ENCODE assay signal across 9 mouse cellular contexts in genomic region chr2:180678609-180679140, GRCm38 (mm10). TPM values are rescaled to one million over a fixed set of nuclear protein-coding genes. Genes with fewer than 3 reads are reported as not detected.
DNase-seq lines count a peak whose midpoint lies in the region; ATAC-seq and TF ChIP-seq lines count a peak whose summit lies in the region.
"Had no signal": no experiment of that assay in that cellular context is flagged by ENCODE, and none has a peak within 500 bp of the region (broad histone marks: within the 10 kb centered on the region; RNA-seq: fewer than 3 reads in every experiment).

No protein-coding gene starts in this region.

- no peak overlapping the region for H3K9ac ChIP-seq in forebrain, embryonic 16.5 days (replicated peaks; ENCODE audit: low read depth, low read length)
- H3K9ac ChIP-seq in hindbrain, embryonic 13.5 days: no peak overlapping the region
- no peak overlapping the region for H3K9ac ChIP-seq in lung, postnatal 0 days (replicated peaks; ENCODE audit: low read depth)

- DNase-seq in NIH3T3 (ENCODE audit: low read depth): peak; percentile 79
- peak; percentile 34 for DNase-seq in cerebellum, adult 11-12 months
- peak; percentile 77 to 81 for DNase-seq in layer of hippocampus, postnatal 10 days (ENCODE audit: low spot score in 2 of 2)
- peak; percentile 74 for DNase-seq in lung, postnatal 0 days (ENCODE audit: low spot score)
- DNase-seq in retina, embryonic 14.5 days (ENCODE audit: low spot score): peak; percentile 79
- peak; percentile 76 for DNase-seq in thymus, postnatal 4 days

- H3K36me3 ChIP-seq in forebrain, embryonic 16.5 days (ENCODE audit: control insufficient read depth, insufficient read depth): peaks cover 19% of the 10 kb centered on the region
- peaks cover 54% of the 10 kb centered on the region for H3K36me3 ChIP-seq in hindbrain, embryonic 13.5 days
- peaks cover 21% of the 10 kb centered on the region for H3K36me3 ChIP-seq in lung, postnatal 0 days (ENCODE audit: insufficient read depth, low read length)

- H3K4me3 ChIP-seq in forebrain, embryonic 16.5 days (replicated peaks; ENCODE audit: low read length): no peak overlapping the region
- no peak overlapping the region for H3K4me3 ChIP-seq in hindbrain, embryonic 13.5 days
- H3K4me3 ChIP-seq in lung, postnatal 0 days (ENCODE audit: low read depth, low read length): no peak overlapping the region

- H3K4me2 ChIP-seq in forebrain, embryonic 16.5 days (ENCODE audit: low read length): no peak overlapping the region
- no peak overlapping the region for H3K4me2 ChIP-seq in hindbrain, embryonic 13.5 days
- H3K4me2 ChIP-seq in lung, postnatal 0 days (replicated peaks; ENCODE audit: low read depth, low read length): no peak overlapping the region

- ATAC-seq in forebrain, embryonic 16.5 days: peak; percentile 78
- ATAC-seq in hindbrain, embryonic 13.5 days (ENCODE audit: low FRiP score): peak; percentile 63
- ATAC-seq in lung, postnatal 0 days: peak; percentile 73

- H3K27ac ChIP-seq in forebrain, embryonic 16.5 days (ENCODE audit: low read length): no peak overlapping the region
- H3K27ac ChIP-seq in hindbrain, embryonic 13.5 days: no peak overlapping the region
- no peak overlapping the region for H3K27ac ChIP-seq in lung, postnatal 0 days (ENCODE audit: low read length)
- H3K27ac ChIP-seq: macrophage had no signal

- H3K27me3 ChIP-seq in forebrain, embryonic 16.5 days (replicated peaks; ENCODE audit: control insufficient read depth, insufficient read depth, low read length): no peaks in the 10 kb centered on the region
- no peaks in the 10 kb centered on the region for H3K27me3 ChIP-seq in hindbrain, embryonic 13.5 days
- no peaks in the 10 kb centered on the region for H3K27me3 ChIP-seq in lung, postnatal 0 days (replicated peaks; ENCODE audit: insufficient read depth, low read length)

- H3K9me3 ChIP-seq in forebrain, embryonic 16.5 days (ENCODE audit: control insufficient read depth, low read length): no peaks in the 10 kb centered on the region
- H3K9me3 ChIP-seq in hindbrain, embryonic 13.5 days: no peaks in the 10 kb centered on the region
- H3K9me3 ChIP-seq in lung, postnatal 0 days (ENCODE audit: low read length): no peaks in the 10 kb centered on the region

- TF ChIP-seq EP300 in lung, postnatal 0 days (IDR thresholded peaks at IDR 0.05): no peak

- peak; percentile 83 for TF ChIP-seq CTCF in lung, postnatal 0 days (IDR thresholded peaks at IDR 0.05)

- H3K4me1 ChIP-seq in forebrain, embryonic 16.5 days (replicated peaks; ENCODE audit: control insufficient read depth, insufficient read depth, low read length): no peaks in the 10 kb centered on the region; the same call in 1 of the 2 replicates
- no peaks in the 10 kb centered on the region for H3K4me1 ChIP-seq in hindbrain, embryonic 13.5 days (replicated peaks)
- H3K4me1 ChIP-seq in lung, postnatal 0 days (ENCODE audit: insufficient read depth, low read depth, low read length): no peaks in the 10 kb centered on the region

- 30% methylated on average over 4 of the region's 4 CpGs for WGBS in forebrain, embryonic 16.5 days
- 20% methylated on average over 4 of the region's 4 CpGs for WGBS in hindbrain, embryonic 13.5 days
- 22% methylated on average over 4 of the region's 4 CpGs for WGBS in lung, postnatal 0 days

RNA-seq across cellular contexts. Expression of gene Dido1, which starts 31.1 kb away (rescaled TPM):
- polyA plus RNA-seq in forebrain, embryonic 16.5 days (2015; fragmentation: Nextera tagmentation; extraction: Ambion mirVana): 29.4 and 30.3 TPM in 2 replicates
- polyA plus RNA-seq in hindbrain, embryonic 13.5 days (2015; fragmentation: Nextera tagmentation; extraction: Ambion mirVana): 27.6 and 29.7 TPM in 2 replicates
- 10 to 100 TPM; 58.4 to 61.8 TPM for total RNA-seq in layer of hippocampus, postnatal 10 days (2021)
- polyA plus RNA-seq in lung, postnatal 0 days (2015; fragmentation: Nextera tagmentation; extraction: Ambion mirVana): 14.9 and 16.3 TPM in 2 replicates

RNA-seq across cellular contexts. Expression of gene Gid8, which starts 31.2 kb away (rescaled TPM):
- polyA plus RNA-seq in forebrain, embryonic 16.5 days (2015; fragmentation: Nextera tagmentation; extraction: Ambion mirVana): 57.2 and 58.3 TPM in 2 replicates
- polyA plus RNA-seq in hindbrain, embryonic 13.5 days (2015; fragmentation: Nextera tagmentation; extraction: Ambion mirVana): 56.6 and 58.7 TPM in 2 replicates
- 10 to 100 TPM; 62.6 to 63.7 TPM for total RNA-seq in layer of hippocampus, postnatal 10 days (2021)
- 38.7 and 38.8 TPM in 2 replicates for polyA plus RNA-seq in lung, postnatal 0 days (2015; fragmentation: Nextera tagmentation; extraction: Ambion mirVana)

RNA-seq across cellular contexts. Expression of gene Tcfl5, which starts 36.2 kb away (rescaled TPM):
- polyA plus RNA-seq in forebrain, embryonic 16.5 days (2015; fragmentation: Nextera tagmentation; extraction: Ambion mirVana): 0.15 and 0.28 TPM in 2 replicates
- 0.22 and 0.34 TPM in 2 replicates for polyA plus RNA-seq in hindbrain, embryonic 13.5 days (2015; fragmentation: Nextera tagmentation; extraction: Ambion mirVana)
- total RNA-seq in layer of hippocampus, postnatal 10 days (2021): 1 to 10 TPM; 3.4 to 3.9 TPM
- polyA plus RNA-seq in lung, postnatal 0 days (2015; fragmentation: Nextera tagmentation; extraction: Ambion mirVana): not detected in 2 replicates
- polyA plus RNA-seq: macrophage had no signal

RNA-seq across cellular contexts. Expression of gene Slc17a9, which starts 46.4 kb away (rescaled TPM):
- polyA plus RNA-seq in forebrain, embryonic 16.5 days (2015; fragmentation: Nextera tagmentation; extraction: Ambion mirVana): 0.22 and 0.48 TPM in 2 replicates
- 0.19 and 0.83 TPM in 2 replicates for polyA plus RNA-seq in hindbrain, embryonic 13.5 days (2015; fragmentation: Nextera tagmentation; extraction: Ambion mirVana)
- under 1 TPM; 0.47 to 0.53 TPM for total RNA-seq in layer of hippocampus, postnatal 10 days (2021)
- polyA plus RNA-seq in lung, postnatal 0 days (2015; fragmentation: Nextera tagmentation; extraction: Ambion mirVana): 1.4 and 1.7 TPM in 2 replicates
